Mouse (Mus musculus): ENCODE results near the gene Cygb. TPM values are rescaled to one million over a fixed set of nuclear protein-coding genes. Genes with fewer than 3 reads are reported as not detected.
A peak's percentile ranks its signal among the peaks of the same experiment; 100 is the strongest.

Cygb gene
- polyA plus RNA-seq, 1 experiment from 2014 or later: 19.6 TPM

- Histone ChIP-seq H3K4me1 (ENCODE audit: control insufficient read depth, insufficient read depth, low read length) (peaks cover 39% of the 10 kb centered on the region), H3K27me3 (ENCODE audit: control insufficient read depth, insufficient read depth, low read length) (no peaks in the 10 kb centered on the region), H3K9me3 (replicated peaks; ENCODE audit: control insufficient read depth, low read length) (no peaks in the 10 kb centered on the region), H3K4me3 (replicated peaks; ENCODE audit: low read length) (peak overlapping the region; percentile 77), H3K4me2 (ENCODE audit: low read depth, low read length) (peak overlapping the region; percentile 65), H3K36me3 (ENCODE audit: control insufficient read depth, insufficient read depth, low read length) (no peaks in the 10 kb centered on the region), H3K9ac (ENCODE audit: low read length) (peak overlapping the region; percentile 82), H3K27ac (ENCODE audit: low read length) (no peak overlapping the region)
- ATAC-seq (ENCODE audit: insufficient read depth, low FRiP score): peak; percentile 66
- WGBS: 12% methylated on average over 42 of the region's 42 CpGs
Measured at GRCm38 (mm10) chr11:116624131-116624832, 29.8 kb downstream of the Cygb start.

GRCm38 (mm10) chr11:116623281-116624124, 30.6 kb downstream of the Cygb start:
- Histone ChIP-seq H3K27ac (ENCODE audit: low read length) (peak overlapping the region; percentile 19; the same call in 1 of the 2 replicates), H3K4me1 (ENCODE audit: control insufficient read depth, insufficient read depth, low read length) (peaks cover 39% of the 10 kb centered on the region), H3K9me3 (replicated peaks; ENCODE audit: control insufficient read depth, low read length) (no peaks in the 10 kb centered on the region), H3K9ac (ENCODE audit: low read length) (peak overlapping the region; percentile 82), H3K27me3 (ENCODE audit: control insufficient read depth, insufficient read depth, low read length) (no peaks in the 10 kb centered on the region), H3K36me3 (ENCODE audit: control insufficient read depth, insufficient read depth, low read length) (no peaks in the 10 kb centered on the region), H3K4me2 (ENCODE audit: low read depth, low read length) (peak overlapping the region; percentile 65), H3K4me3 (replicated peaks; ENCODE audit: low read length) (peak overlapping the region; percentile 77)
- 8% methylated on average over 40 of the region's 40 CpGs for WGBS
- no peak for ATAC-seq (ENCODE audit: insufficient read depth, low FRiP score)

- H3K36me3 ChIP-seq (ENCODE audit: control insufficient read depth, insufficient read depth, low read length): no peaks in the 10 kb centered on the region
- peak; percentile 58 for ATAC-seq (ENCODE audit: insufficient read depth, low FRiP score)
- H3K9ac ChIP-seq (ENCODE audit: low read length): no peak overlapping the region
- H3K9me3 ChIP-seq (replicated peaks; ENCODE audit: control insufficient read depth, low read length): no peaks in the 10 kb centered on the region
- peak overlapping the region; percentile 59; the same call in 1 of the 2 replicates for H3K27ac ChIP-seq (ENCODE audit: low read length)
- no peak overlapping the region for H3K4me3 ChIP-seq (replicated peaks; ENCODE audit: low read length)
- peaks cover 51% of the 10 kb centered on the region for H3K4me1 ChIP-seq (ENCODE audit: control insufficient read depth, insufficient read depth, low read length)
- 29% methylated on average over 6 of the region's 6 CpGs for WGBS
- peak overlapping the region; percentile 3; the same call in 1 of the 2 replicates for H3K4me2 ChIP-seq (ENCODE audit: low read depth, low read length)
- H3K27me3 ChIP-seq (ENCODE audit: control insufficient read depth, insufficient read depth, low read length): no peaks in the 10 kb centered on the region
Measured at GRCm38 (mm10) chr11:116621258-116621704, 32.8 kb downstream of the Cygb start.

GRCm38 (mm10) chr11:116620559-116621253, 33.4 kb downstream of the Cygb start:
- Histone ChIP-seq H3K36me3 (ENCODE audit: control insufficient read depth, insufficient read depth, low read length) (no peaks in the 10 kb centered on the region), H3K4me3 (replicated peaks; ENCODE audit: low read length) (no peak overlapping the region), H3K9me3 (replicated peaks; ENCODE audit: control insufficient read depth, low read length) (no peaks in the 10 kb centered on the region), H3K27ac (ENCODE audit: low read length) (peak overlapping the region; percentile 59; the same call in 1 of the 2 replicates), H3K27me3 (ENCODE audit: control insufficient read depth, insufficient read depth, low read length) (no peaks in the 10 kb centered on the region), H3K9ac (ENCODE audit: low read length) (no peak overlapping the region), H3K4me2 (ENCODE audit: low read depth, low read length) (peak overlapping the region; percentile 3; the same call in 1 of the 2 replicates), H3K4me1 (ENCODE audit: control insufficient read depth, insufficient read depth, low read length) (peaks cover 56% of the 10 kb centered on the region)
- WGBS: 72% methylated on average over 10 of the region's 10 CpGs
- ATAC-seq (ENCODE audit: insufficient read depth, low FRiP score): no peak

- Histone ChIP-seq H3K36me3 (ENCODE audit: control insufficient read depth, insufficient read depth, low read length) (no peaks in the 10 kb centered on the region), H3K27ac (ENCODE audit: low read length) (no peak overlapping the region), H3K9me3 (replicated peaks; ENCODE audit: control insufficient read depth, low read length) (no peaks in the 10 kb centered on the region), H3K27me3 (ENCODE audit: control insufficient read depth, insufficient read depth, low read length) (no peaks in the 10 kb centered on the region), H3K4me1 (ENCODE audit: control insufficient read depth, insufficient read depth, low read length) (peaks cover 62% of the 10 kb centered on the region), H3K4me3 (replicated peaks; ENCODE audit: low read length) (no peak overlapping the region), H3K9ac (ENCODE audit: low read length) (0 out of 2 replicates have a peak overlapping the region, but pooled peaks have one; percentile 8), H3K4me2 (ENCODE audit: low read depth, low read length) (no peak overlapping the region)
- WGBS: 35% methylated on average over 9 of the region's 9 CpGs
- no peak for ATAC-seq (ENCODE audit: insufficient read depth, low FRiP score)
Measured at GRCm38 (mm10) chr11:116620073-116620472, 34.0 kb downstream of the Cygb start.

- 61% methylated on average over 8 of the region's 8 CpGs for WGBS
- Histone ChIP-seq H3K9me3 (replicated peaks; ENCODE audit: control insufficient read depth, low read length) (no peaks in the 10 kb centered on the region), H3K27ac (ENCODE audit: low read length) (no peak overlapping the region), H3K4me3 (replicated peaks; ENCODE audit: low read length) (no peak overlapping the region), H3K4me2 (ENCODE audit: low read depth, low read length) (no peak overlapping the region), H3K36me3 (ENCODE audit: control insufficient read depth, insufficient read depth, low read length) (no peaks in the 10 kb centered on the region), H3K27me3 (ENCODE audit: control insufficient read depth, insufficient read depth, low read length) (no peaks in the 10 kb centered on the region), H3K9ac (ENCODE audit: low read length) (no peak overlapping the region), H3K4me1 (ENCODE audit: control insufficient read depth, insufficient read depth, low read length) (peaks cover 60% of the 10 kb centered on the region)
- no peak for ATAC-seq (ENCODE audit: insufficient read depth, low FRiP score)
Measured at GRCm38 (mm10) chr11:116619561-116619960, 34.6 kb downstream of the Cygb start.

- no peaks in the 10 kb centered on the region for H3K27me3 ChIP-seq (ENCODE audit: control insufficient read depth, insufficient read depth, low read length)
- no peak overlapping the region for H3K27ac ChIP-seq (ENCODE audit: low read length)
- WGBS: 83% methylated on average over 7 of the region's 7 CpGs
- H3K4me1 ChIP-seq (ENCODE audit: control insufficient read depth, insufficient read depth, low read length): peaks cover 57% of the 10 kb centered on the region
- H3K36me3 ChIP-seq (ENCODE audit: control insufficient read depth, insufficient read depth, low read length): no peaks in the 10 kb centered on the region
- no peak overlapping the region for H3K9ac ChIP-seq (ENCODE audit: low read length)
- no peak for ATAC-seq (ENCODE audit: insufficient read depth, low FRiP score)
- no peaks in the 10 kb centered on the region for H3K9me3 ChIP-seq (replicated peaks; ENCODE audit: control insufficient read depth, low read length)
- H3K4me2 ChIP-seq (ENCODE audit: low read depth, low read length): no peak overlapping the region
- no peak overlapping the region for H3K4me3 ChIP-seq (replicated peaks; ENCODE audit: low read length)
Measured at GRCm38 (mm10) chr11:116619156-116619555, 35.0 kb downstream of the Cygb start.

- Histone ChIP-seq H3K4me2 (ENCODE audit: low read depth, low read length) (no peak overlapping the region), H3K4me3 (replicated peaks; ENCODE audit: low read length) (no peak overlapping the region), H3K27me3 (ENCODE audit: control insufficient read depth, insufficient read depth, low read length) (no peaks in the 10 kb centered on the region), H3K27ac (ENCODE audit: low read length) (no peak overlapping the region), H3K9ac (ENCODE audit: low read length) (no peak overlapping the region), H3K36me3 (ENCODE audit: control insufficient read depth, insufficient read depth, low read length) (no peaks in the 10 kb centered on the region), H3K4me1 (ENCODE audit: control insufficient read depth, insufficient read depth, low read length) (peaks cover 57% of the 10 kb centered on the region), H3K9me3 (replicated peaks; ENCODE audit: control insufficient read depth, low read length) (no peaks in the 10 kb centered on the region)
- 90% methylated on average over 7 of the region's 7 CpGs for WGBS
- no peak for ATAC-seq (ENCODE audit: insufficient read depth, low FRiP score)
Measured at GRCm38 (mm10) chr11:116618666-116619065, 35.4 kb downstream of the Cygb start.

All from stomach, embryonic 16.5 days (tissue).